ENCODE assay signal across 9 mouse cellular contexts in genomic region chr19:47325881-47326280, GRCm38 (mm10).
DNase-seq lines count a peak whose midpoint lies in the region; ATAC-seq and TF ChIP-seq lines count a peak whose summit lies in the region.
"Had no signal": no experiment of that assay in that cellular context is flagged by ENCODE, and none has a peak within 500 bp of the region (broad histone marks: within the 10 kb centered on the region; RNA-seq: fewer than 3 reads in every experiment).

No protein-coding gene starts in this region.

- H3K4me1 ChIP-seq in liver, adult 2 months (ENCODE audit: control insufficient read depth, insufficient read depth, low read length), result peaks cover 19% of the 10 kb centered on the region
- H3K4me1 ChIP-seq in liver, embryonic 12.5 days, result peaks cover 21% of the 10 kb centered on the region; the same call in 1 of the 2 replicates
- peaks cover 79% of the 10 kb centered on the region for H3K4me1 ChIP-seq in embryonic facial prominence, embryonic 13.5 days
- no peaks in the 10 kb centered on the region; the same call in 1 of the 2 replicates for H3K4me1 ChIP-seq in liver, embryonic 16.5 days (ENCODE audit: control insufficient read depth, low read depth, low read length)

- no peak overlapping the region for H3K9ac ChIP-seq in liver, adult 2 months (ENCODE audit: low read depth, low read length)
- no peak overlapping the region for H3K9ac ChIP-seq in liver, embryonic 12.5 days
- no peak overlapping the region for H3K9ac ChIP-seq in embryonic facial prominence, embryonic 13.5 days
- H3K9ac ChIP-seq in liver, embryonic 16.5 days (ENCODE audit: low read depth, low read length), result no peak overlapping the region
- H3K9ac ChIP-seq: neural tube, embryonic 12.5 days had no signal

- H3K36me3 ChIP-seq in liver, adult 2 months (ENCODE audit: control insufficient read depth, insufficient read depth, low read length), result no peaks in the 10 kb centered on the region
- no peaks in the 10 kb centered on the region for H3K36me3 ChIP-seq in liver, embryonic 12.5 days
- no peaks in the 10 kb centered on the region for H3K36me3 ChIP-seq in embryonic facial prominence, embryonic 13.5 days
- no peaks in the 10 kb centered on the region for H3K36me3 ChIP-seq in liver, embryonic 16.5 days (ENCODE audit: control insufficient read depth, insufficient read depth)
- H3K36me3 ChIP-seq: neural tube, embryonic 12.5 days had no signal

- peak; percentile 29 for TF ChIP-seq CTCF in liver, adult 2 months (IDR thresholded peaks at IDR 0.05; ENCODE audit: low read depth, low read length)

- no peak for ATAC-seq in liver, embryonic 12.5 days
- no peak for ATAC-seq in embryonic facial prominence, embryonic 13.5 days (ENCODE audit: insufficient number of reproducible peaks, insufficient read depth, low FRiP score, low TSS enrichment, low read depth)
- 0 out of 2 replicates have a peak, but pooled peaks have one; percentile 19 for ATAC-seq in liver, embryonic 16.5 days (ENCODE audit: low read depth)
- ATAC-seq in erythroid progenitor cell, adult 5-6 weeks (replicated peaks; ENCODE audit: low FRiP score, poor library complexity, severe bottlenecking), result no peak

- H3K9me3 ChIP-seq in liver, embryonic 12.5 days (replicated peaks), result no peaks in the 10 kb centered on the region
- no peaks in the 10 kb centered on the region for H3K9me3 ChIP-seq in embryonic facial prominence, embryonic 13.5 days
- no peaks in the 10 kb centered on the region for H3K9me3 ChIP-seq in liver, embryonic 16.5 days (replicated peaks; ENCODE audit: control insufficient read depth, low read length)
- H3K9me3 ChIP-seq: neural tube, embryonic 12.5 days had no signal

- DNase-seq in cerebellum, postnatal 14 days, result peak; percentile 61 to 74
- DNase-seq in cerebellum, adult 11 months, result no peak
- peak; percentile 51 for DNase-seq in liver, adult 2 months (ENCODE audit: extremely low read depth, low read depth, low spot score)
- no peak for DNase-seq in frontal cortex, postnatal 25 days (ENCODE audit: low spot score in 2 of 2)

- H3K27ac ChIP-seq in liver, adult 2 months (replicated peaks; ENCODE audit: insufficient read depth, low read depth, low read length), result no peak overlapping the region
- H3K27ac ChIP-seq in liver, embryonic 12.5 days, result no peak overlapping the region
- H3K27ac ChIP-seq in embryonic facial prominence, embryonic 13.5 days, result 0 out of 2 replicates have a peak overlapping the region, but pooled peaks have one; percentile 8
- no peak overlapping the region for H3K27ac ChIP-seq in liver, embryonic 16.5 days (ENCODE audit: low read length)
- H3K27ac ChIP-seq: neural tube, embryonic 12.5 days had no signal

- 59% methylated on average over 5 of the region's 5 CpGs for WGBS in liver, adult 2 months
- WGBS in liver, embryonic 12.5 days (ENCODE audit: insufficient replicate concordance), result 48% methylated on average over 5 of the region's 5 CpGs
- 39% methylated on average over 5 of the region's 5 CpGs for WGBS in embryonic facial prominence, embryonic 13.5 days
- 40% methylated on average over 5 of the region's 5 CpGs for WGBS in liver, embryonic 16.5 days (ENCODE audit: insufficient replicate concordance)

- TF ChIP-seq POLR2A in liver, adult 2 months (IDR thresholded peaks at IDR 0.05; ENCODE audit: extremely low read depth, insufficient read depth, low read length), result no peak

- H3K4me2 ChIP-seq in liver, embryonic 12.5 days, result no peak overlapping the region
- H3K4me2 ChIP-seq in embryonic facial prominence, embryonic 13.5 days, result no peak overlapping the region
- H3K4me2 ChIP-seq in liver, embryonic 16.5 days (ENCODE audit: low read depth, low read length), result no peak overlapping the region
- H3K4me2 ChIP-seq: neural tube, embryonic 12.5 days had no signal

- no peak overlapping the region for H3K4me3 ChIP-seq in liver, adult 2 months (ENCODE audit: insufficient read depth, low read depth, low read length)
- no peak overlapping the region for H3K4me3 ChIP-seq in liver, embryonic 12.5 days
- no peak overlapping the region for H3K4me3 ChIP-seq in embryonic facial prominence, embryonic 13.5 days
- no peak overlapping the region for H3K4me3 ChIP-seq in liver, embryonic 16.5 days (ENCODE audit: low read depth, low read length)
- H3K4me3 ChIP-seq: neural tube, embryonic 12.5 days had no signal

- H3K79me2 ChIP-seq in liver, adult 2 months (ENCODE audit: control insufficient read depth, insufficient read depth, low read length), result no peaks in the 10 kb centered on the region

- H3K27me3 ChIP-seq in liver, adult 2 months (ENCODE audit: control insufficient read depth, insufficient read depth, low read length), result no peaks in the 10 kb centered on the region
- H3K27me3 ChIP-seq in liver, embryonic 12.5 days (replicated peaks), result no peaks in the 10 kb centered on the region
- H3K27me3 ChIP-seq in embryonic facial prominence, embryonic 13.5 days, result no peaks in the 10 kb centered on the region
- H3K27me3 ChIP-seq in liver, embryonic 16.5 days (ENCODE audit: control insufficient read depth, insufficient read depth, low read depth, low read length), result no peaks in the 10 kb centered on the region
- H3K27me3 ChIP-seq: neural tube, embryonic 12.5 days had no signal

Comparison
In these comparisons a context has a peak if more than half of its experiments do, and no peak if none do; other contexts are left out.
1. DNase-seq: peak in cerebellum, postnatal 14 days (2 of 2) and liver, adult 2 months (single experiment); none in cerebellum, adult 11 months (single experiment) and frontal cortex, postnatal 25 days (0 of 2).